Mouse (Mus musculus): ENCODE measurements around the gene Zfp37. TPM values are rescaled to one million over a fixed set of nuclear protein-coding genes. Genes with fewer than 3 reads are reported as not detected.

Zfp37 gene
- polyA plus RNA-seq, 1 experiment = 1.00 TPM

DNA sequence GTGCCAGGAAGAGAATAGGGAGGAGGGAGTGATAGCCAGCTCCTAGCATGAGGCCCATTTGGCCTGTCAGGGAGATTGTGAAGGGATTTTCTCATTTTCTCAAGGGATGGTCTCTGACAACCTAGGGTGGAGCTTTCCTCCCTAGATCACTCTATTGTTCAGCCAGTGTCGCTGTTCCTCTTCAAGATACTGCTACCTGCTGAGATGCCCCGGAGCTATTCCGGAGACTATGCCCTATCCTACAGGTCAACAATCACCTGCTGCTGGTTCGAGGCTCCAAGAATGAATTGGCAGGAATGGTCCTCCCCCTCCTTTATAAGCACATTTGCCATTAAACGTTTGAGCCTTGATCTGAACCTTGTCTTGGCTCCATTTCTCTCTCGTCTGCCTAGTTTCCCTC is 9.7 kb upstream of the Zfp37 start:
- TF ChIP-seq CTCF (IDR thresholded peaks at IDR 0.05; ENCODE audit: control insufficient read depth, insufficient read depth, low read length) (no peak), POLR2A (IDR thresholded peaks at IDR 0.05; ENCODE audit: borderline replicate concordance, control insufficient read depth, low read depth, low read length) (no peak)
- WGBS = 70% methylated on average over 6 of the region's 6 CpGs
- Histone ChIP-seq H3K4me3 (replicated peaks; ENCODE audit: control insufficient read depth, low read depth, low read length) (no peak overlapping the region), H3K27ac (ENCODE audit: control insufficient read depth, insufficient read depth, low read depth, low read length, poor library complexity) (no peak overlapping the region), H3K4me1 (ENCODE audit: control insufficient read depth, insufficient read depth, low read length) (no peaks in the 10 kb centered on the region)

DNA sequence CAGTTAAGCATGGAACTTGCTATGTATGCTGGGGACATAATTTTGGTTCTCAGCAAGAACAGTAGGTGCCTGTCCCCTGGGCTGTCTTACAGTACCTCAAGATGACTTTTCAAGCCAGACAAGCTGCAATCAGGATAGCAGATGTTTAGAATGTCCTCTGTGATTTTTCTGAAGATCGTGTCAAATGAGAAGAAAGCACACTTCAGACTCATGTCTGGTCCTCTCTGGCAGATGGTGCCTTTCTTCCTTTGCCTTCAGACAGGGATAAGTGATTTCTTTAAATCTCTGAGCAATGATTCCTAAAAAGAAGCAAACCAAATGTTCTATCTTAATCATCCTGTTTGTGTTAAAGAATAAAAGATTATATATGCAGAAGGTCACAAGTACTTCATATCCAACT is 694 bp downstream of the Zfp37 start:
- Histone ChIP-seq H3K4me3 (replicated peaks; ENCODE audit: control insufficient read depth, low read depth, low read length) (no peak overlapping the region), H3K4me1 (ENCODE audit: control insufficient read depth, insufficient read depth, low read length) (no peaks in the 10 kb centered on the region), H3K27ac (ENCODE audit: control insufficient read depth, insufficient read depth, low read depth, low read length, poor library complexity) (no peak overlapping the region)
- TF ChIP-seq POLR2A (IDR thresholded peaks at IDR 0.05; ENCODE audit: borderline replicate concordance, control insufficient read depth, low read depth, low read length) = no peak
- TF ChIP-seq CTCF (IDR thresholded peaks at IDR 0.05; ENCODE audit: control insufficient read depth, insufficient read depth, low read length) = no peak
- 53% methylated on average over 1 of the region's 1 CpGs for WGBS

DNA sequence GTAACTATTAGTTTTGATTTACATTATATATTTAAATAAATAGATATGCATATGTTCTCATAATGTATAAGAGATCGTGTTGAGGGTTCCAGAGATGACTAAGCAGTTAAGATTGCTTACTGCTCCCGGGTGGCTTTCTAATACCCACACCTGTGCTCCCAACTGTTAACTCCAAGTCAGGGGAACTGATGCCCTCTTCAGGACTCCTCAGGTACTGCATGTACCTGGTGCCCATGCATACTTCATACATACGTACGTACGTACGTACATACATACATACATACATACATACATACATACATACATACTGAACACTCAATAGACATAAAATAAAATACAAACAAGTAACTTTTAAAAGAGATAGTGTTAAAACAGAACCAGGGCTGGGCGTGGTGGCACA is 1.4 kb downstream of the Zfp37 start:
- 71% methylated on average over 7 of the region's 7 CpGs for WGBS
- TF ChIP-seq POLR2A (IDR thresholded peaks at IDR 0.05; ENCODE audit: borderline replicate concordance, control insufficient read depth, low read depth, low read length) = no peak
- TF ChIP-seq CTCF (IDR thresholded peaks at IDR 0.05; ENCODE audit: control insufficient read depth, insufficient read depth, low read length) = no peak
- no peak overlapping the region for H3K27ac ChIP-seq (ENCODE audit: control insufficient read depth, insufficient read depth, low read depth, low read length, poor library complexity)

DNA sequence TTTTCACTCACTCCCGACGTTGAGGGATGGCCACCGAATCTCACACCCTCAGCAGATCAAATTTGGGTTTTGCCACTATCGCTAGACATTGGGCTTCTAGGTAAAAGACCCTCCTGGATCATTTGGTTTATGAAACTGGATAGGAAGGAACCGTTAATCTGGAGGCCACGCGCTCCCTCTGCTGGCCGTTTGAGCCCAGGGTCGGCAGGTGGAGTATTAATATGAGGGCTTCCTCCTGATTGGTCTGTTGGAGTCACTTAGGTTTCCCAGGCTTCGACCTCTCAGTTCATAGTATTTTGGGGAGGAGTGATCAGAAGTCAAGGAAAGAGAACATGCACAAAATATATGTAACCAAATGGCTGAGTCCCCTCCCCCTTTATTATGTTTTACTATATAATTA is 2.5 kb downstream of the Zfp37 start:
- TF ChIP-seq CTCF (IDR thresholded peaks at IDR 0.05; ENCODE audit: control insufficient read depth, insufficient read depth, low read length) (peak; percentile 44), POLR2A (IDR thresholded peaks at IDR 0.05; ENCODE audit: borderline replicate concordance, control insufficient read depth, low read depth, low read length) (no peak)
- no peaks in the 10 kb centered on the region for H3K4me1 ChIP-seq (ENCODE audit: control insufficient read depth, insufficient read depth, low read length)
- H3K27ac ChIP-seq (ENCODE audit: control insufficient read depth, insufficient read depth, low read depth, low read length, poor library complexity) = no peak overlapping the region
- H3K4me3 ChIP-seq (replicated peaks; ENCODE audit: control insufficient read depth, low read depth, low read length) = no peak overlapping the region
- 28% methylated on average over 10 of the region's 10 CpGs for WGBS

More for the DNA sequence above, 1.4 kb downstream of the Zfp37 start:
- H3K4me1 ChIP-seq (ENCODE audit: control insufficient read depth, insufficient read depth, low read length) = no peaks in the 10 kb centered on the region
- no peak overlapping the region for H3K4me3 ChIP-seq (replicated peaks; ENCODE audit: control insufficient read depth, low read depth, low read length)

DNA sequence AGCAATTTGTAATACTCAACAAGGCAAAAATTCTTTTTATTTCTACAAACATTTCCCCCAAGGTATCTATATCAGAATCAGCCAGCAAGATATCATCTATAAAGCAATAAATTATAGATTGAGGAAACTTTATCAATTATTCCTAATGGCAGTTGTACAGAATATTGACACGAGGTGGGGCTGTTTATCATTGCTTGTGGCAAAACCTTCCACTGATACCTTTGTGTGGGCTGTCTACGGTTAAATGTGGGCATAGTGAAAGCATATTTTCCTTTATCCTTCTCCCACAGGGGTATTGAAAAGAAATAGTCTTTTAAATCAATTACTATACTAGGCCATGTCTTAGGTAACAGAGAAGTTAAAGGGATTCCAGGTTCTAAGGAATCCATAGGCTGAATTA is 17.4 kb downstream of the Zfp37 start:
- H3K4me3 ChIP-seq (replicated peaks; ENCODE audit: control insufficient read depth, low read depth, low read length) = no peak overlapping the region
- TF ChIP-seq POLR2A (IDR thresholded peaks at IDR 0.05; ENCODE audit: borderline replicate concordance, control insufficient read depth, low read depth, low read length) = no peak
- no peak for TF ChIP-seq CTCF (IDR thresholded peaks at IDR 0.05; ENCODE audit: control insufficient read depth, insufficient read depth, low read length)
- no peak overlapping the region for H3K27ac ChIP-seq (ENCODE audit: control insufficient read depth, insufficient read depth, low read depth, low read length, poor library complexity)
- WGBS = 71% methylated on average over 2 of the region's 2 CpGs
- H3K4me1 ChIP-seq (ENCODE audit: control insufficient read depth, insufficient read depth, low read length) = no peaks in the 10 kb centered on the region

DNA sequence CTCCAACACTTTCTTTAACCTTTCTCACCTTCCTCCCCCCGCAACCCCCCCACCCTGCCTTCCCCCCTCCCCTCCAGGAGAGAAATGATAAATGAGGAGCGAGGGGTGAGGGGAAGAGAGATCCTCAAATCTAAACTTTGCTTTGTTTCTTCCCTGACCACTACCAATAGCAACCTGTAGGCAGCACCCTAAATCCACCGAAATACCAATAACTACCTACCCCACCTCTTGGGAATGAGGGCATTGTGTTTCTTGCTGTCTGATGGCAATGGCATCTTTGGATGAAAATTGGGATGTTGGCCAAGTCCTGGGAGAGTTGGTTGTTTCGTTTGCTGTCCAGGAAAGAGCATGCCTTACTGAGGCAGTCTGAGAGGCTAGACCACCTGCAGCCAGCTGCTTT is 20.8 kb downstream of the Zfp37 start:
- Histone ChIP-seq H3K4me3 (replicated peaks; ENCODE audit: control insufficient read depth, low read depth, low read length) (no peak overlapping the region), H3K27ac (ENCODE audit: control insufficient read depth, insufficient read depth, low read depth, low read length, poor library complexity) (no peak overlapping the region), H3K4me1 (ENCODE audit: control insufficient read depth, insufficient read depth, low read length) (no peaks in the 10 kb centered on the region)
- TF ChIP-seq CTCF (IDR thresholded peaks at IDR 0.05; ENCODE audit: control insufficient read depth, insufficient read depth, low read length) = no peak
- TF ChIP-seq POLR2A (IDR thresholded peaks at IDR 0.05; ENCODE audit: borderline replicate concordance, control insufficient read depth, low read depth, low read length) = no peak
- WGBS = 66% methylated on average over 4 of the region's 4 CpGs

DNA sequence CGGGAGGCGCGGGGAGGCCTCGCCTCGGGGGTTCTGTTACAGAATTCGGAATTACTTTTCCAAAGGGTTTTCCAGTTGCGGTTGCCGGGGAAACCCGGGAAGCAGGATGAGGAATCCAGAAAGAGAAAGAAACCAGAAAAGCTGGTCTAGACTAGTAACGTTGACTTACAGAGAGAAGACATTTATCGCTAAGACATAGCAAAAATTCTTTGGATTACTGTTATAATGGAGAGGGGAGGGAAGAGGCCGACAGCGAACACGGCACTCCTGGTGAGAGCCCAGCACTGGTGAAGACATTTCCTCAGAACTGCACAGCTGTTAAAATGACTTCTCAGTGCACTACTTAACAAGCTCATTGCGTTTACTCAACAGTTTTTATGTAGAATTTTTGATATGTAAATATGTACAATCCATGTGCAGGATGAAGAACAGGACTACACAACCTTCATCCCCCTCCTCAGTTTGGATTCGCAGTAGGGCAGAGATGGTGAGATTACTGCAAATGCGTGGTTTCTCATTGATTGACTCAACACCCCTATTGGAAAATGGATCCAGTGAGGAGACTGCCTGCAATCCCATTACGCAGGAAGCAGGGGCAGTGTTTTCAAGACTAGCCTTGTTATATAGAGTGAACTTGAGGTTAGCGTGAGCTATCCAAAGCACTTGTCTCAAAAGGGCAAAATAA is 22.0 kb downstream of the Zfp37 start:
- H3K4me1 ChIP-seq (ENCODE audit: control insufficient read depth, insufficient read depth, low read length) = no peaks in the 10 kb centered on the region
- 17% methylated on average over 19 of the region's 19 CpGs for whole genome bisulfite sequencing
- H3K27ac ChIP-seq (ENCODE audit: control insufficient read depth, insufficient read depth, low read depth, low read length, poor library complexity) = no peak overlapping the region
- no peak for TF ChIP-seq CTCF (IDR thresholded peaks at IDR 0.05; ENCODE audit: control insufficient read depth, insufficient read depth, low read length)
- TF ChIP-seq POLR2A (IDR thresholded peaks at IDR 0.05; ENCODE audit: borderline replicate concordance, control insufficient read depth, low read depth, low read length) = no peak
- H3K4me3 ChIP-seq (replicated peaks; ENCODE audit: control insufficient read depth, low read depth, low read length) = no peak overlapping the region

DNA sequence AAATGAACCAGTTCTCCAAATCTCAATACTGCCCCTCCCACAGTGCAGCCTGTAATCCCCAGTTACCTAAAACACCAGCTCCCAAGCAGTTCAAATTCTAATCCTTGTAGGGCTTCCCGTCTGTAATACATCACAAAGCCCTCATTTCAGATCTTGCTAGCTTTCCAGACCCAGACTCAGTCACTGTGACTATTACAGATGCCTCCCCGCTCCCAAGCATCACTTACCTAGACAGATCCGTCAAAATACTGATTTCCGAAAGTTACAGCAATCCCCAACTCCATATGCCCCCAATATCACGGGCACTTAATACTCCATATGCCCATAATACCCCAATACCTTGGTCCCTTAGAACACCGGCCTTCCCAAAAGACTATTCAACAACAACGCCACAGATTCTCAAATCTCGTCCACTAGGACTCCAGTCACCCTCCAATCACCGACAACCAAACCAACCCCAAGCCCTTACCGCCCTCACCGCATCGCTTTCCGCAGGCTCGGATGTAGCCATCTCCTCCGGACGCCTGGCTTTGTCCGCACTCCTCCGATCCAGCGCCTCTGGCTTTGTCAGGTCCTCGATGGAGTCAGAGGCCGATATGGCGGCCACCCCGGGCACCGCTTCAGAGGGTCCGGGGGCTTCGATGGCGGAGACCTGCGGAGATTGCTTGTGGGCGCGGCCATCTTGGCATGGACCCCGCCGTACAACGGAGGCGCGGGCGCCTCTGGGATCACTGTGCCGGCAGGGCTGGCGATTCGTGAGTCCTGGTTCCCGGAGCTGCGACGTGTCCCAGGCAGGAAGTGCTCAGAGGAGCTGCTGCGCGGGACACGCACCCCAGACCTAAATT is 22.8 kb downstream of the Zfp37 start:
- 5% methylated on average over 45 of the region's 45 CpGs for WGBS
- Histone ChIP-seq H3K27ac (ENCODE audit: control insufficient read depth, insufficient read depth, low read depth, low read length, poor library complexity) (no peak overlapping the region), H3K4me3 (replicated peaks; ENCODE audit: control insufficient read depth, low read depth, low read length) (no peak overlapping the region), H3K4me1 (ENCODE audit: control insufficient read depth, insufficient read depth, low read length) (no peaks in the 10 kb centered on the region)
- TF ChIP-seq CTCF (IDR thresholded peaks at IDR 0.05; ENCODE audit: control insufficient read depth, insufficient read depth, low read length) (no peak), POLR2A (IDR thresholded peaks at IDR 0.05; ENCODE audit: borderline replicate concordance, control insufficient read depth, low read depth, low read length) (no peak)
